Mouse (Mus musculus) left cerebral cortex, adult 8-10 months (tissue): ENCODE measurements at regions not wholly inside any gene's neighbourhood (a gene's known extent, or its start where the extent isn't known, plus 50 kb on each side); places are given as distances from the start of the nearest gene placed in this dataset.
A peak's percentile ranks its signal among the peaks of the same experiment; 100 is the strongest.
"Not testable (repeated sequence)": the region's sequence is repeated elsewhere in the genome, so short reads cannot be mapped to it uniquely, and the experiment has no call there.

Experiments used
- DNase-seq, 2 experiments: peaks; one replicate each; pipeline ENCODE4 v3.0.0; 2022; ENCODE audit warnings: low spot score in 2 of 2

DNA sequence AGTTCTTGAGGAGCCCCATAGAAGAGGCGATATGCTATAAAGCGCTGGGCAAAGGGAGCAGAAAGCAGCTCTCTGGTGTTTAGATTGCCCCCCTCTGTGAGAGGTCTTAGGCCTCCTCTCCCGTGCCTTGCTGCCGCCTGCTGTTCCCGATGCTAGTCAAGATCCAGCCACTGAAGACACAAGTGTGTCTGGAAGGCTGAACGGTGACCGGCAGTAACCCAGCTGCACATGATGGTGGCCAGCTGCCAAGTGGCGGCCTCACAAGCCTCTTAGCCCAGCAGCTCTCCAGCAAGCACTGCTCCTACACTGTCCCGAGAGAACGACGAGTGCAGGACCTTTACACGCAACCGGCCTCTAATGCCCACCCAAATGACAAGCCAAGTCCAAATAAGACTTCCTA lies 104.1 kb upstream of the Abca1 start:
- peak; percentile 42 to 79 for DNase-seq

DNA sequence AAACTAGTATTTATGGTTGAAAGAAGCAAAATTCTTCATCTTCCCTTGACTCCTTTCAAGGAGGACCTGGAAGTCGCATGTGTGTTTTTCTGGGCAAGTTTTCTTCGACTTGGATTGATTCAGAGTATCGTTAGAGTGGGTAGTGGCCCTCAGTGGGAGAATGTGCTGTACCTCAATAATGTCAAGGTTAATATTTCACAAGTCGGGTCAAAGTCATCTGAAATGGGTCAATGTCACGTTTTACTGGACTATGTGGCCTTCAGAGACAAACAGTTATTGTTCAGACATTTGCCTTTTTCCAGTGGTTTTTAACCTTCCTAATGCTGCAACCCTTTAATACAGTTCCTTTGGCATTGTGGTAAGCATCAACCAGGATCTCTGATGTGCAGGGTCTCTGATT lies 102.8 kb upstream of the Abca1 start:
- DNase-seq = no peak

DNA sequence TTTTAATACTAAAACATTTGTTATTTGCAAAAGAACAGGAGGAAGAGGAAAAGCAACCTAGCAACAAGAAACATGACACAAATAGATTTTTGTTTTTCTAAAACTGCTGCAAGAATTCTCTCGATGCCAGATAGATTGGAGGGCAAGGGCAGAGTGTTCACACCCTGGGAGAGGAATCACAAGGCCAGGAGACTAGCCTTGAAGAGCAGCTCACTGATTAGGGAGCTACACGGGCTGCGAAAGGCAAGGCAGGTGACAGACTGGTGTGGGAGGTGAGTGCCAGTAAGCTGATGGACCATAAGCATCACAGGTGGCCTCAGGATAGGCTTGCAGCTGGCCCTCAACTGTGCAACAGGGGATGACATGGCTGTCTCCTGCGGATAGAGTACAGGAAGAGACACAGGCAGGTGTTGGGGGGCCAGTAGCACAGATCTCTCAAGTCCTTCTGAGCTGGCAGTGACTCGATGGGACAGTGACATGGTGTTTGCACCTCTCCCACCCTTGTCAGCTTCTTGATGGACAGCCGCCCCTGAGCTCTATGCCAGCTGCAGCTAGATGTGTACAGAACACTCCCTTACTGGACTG lies 102.0 kb upstream of the Abca1 start:
- DNase-seq = no peak

DNA sequence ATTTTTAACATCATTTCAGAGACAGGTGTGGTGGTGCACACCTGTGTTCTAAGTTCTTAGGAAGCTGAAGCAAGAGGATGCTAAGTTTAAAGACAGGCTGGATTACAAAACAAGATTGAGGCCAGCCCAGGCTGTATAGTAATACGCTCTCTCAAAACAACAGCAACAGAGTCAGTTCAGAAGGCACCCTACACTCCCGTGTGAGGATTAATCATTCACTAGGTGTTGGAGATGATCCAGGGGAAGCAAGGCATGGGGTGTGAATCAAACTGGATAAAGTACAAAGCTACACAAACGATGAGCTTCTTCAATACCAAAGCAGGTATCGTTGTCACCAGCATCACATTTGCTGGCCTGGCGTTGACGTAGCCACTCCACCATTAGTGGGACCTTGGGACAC lies 99.3 kb upstream of the Abca1 start:
- DNase-seq = no peak

DNA sequence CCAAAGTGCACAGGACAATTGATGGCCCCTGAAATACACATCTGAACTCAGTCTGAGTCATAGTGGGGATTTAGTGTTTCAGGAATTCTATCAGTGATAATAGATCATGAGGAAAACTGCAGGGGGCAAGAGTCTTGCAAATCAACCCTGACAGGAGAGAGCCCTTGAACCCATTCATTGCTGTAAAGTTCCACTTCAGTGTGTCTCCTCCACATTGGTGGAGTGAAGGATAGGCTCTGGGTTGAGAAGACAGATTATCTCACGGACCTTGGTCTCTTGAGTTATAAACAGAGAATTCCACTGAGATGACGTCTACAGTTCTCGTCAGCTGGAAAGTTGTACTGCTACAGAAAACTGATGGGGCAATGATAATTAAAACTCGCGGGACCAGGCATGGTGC lies 97.3 kb upstream of the Abca1 start:
- no peak for DNase-seq

DNA sequence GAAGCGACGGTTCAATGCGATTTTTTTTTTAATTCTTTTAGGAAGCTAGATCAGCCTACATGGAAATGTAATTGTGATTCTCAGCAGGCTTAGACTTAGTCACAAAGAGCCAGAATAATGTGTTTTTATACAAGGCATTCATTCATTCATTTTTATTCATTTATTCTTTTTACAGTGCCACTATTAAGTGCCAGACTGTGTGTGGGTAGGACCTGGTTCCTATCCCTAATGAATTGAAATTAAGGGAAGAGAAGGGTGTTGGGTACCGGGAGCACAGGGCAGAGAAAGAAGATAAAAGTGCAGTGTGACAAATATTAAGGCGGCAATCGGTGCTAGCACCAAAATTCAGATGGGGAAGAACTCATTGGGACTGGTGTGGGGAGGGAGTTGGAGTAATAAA lies 94.8 kb upstream of the Abca1 start:
- no peak for DNase-seq

DNA sequence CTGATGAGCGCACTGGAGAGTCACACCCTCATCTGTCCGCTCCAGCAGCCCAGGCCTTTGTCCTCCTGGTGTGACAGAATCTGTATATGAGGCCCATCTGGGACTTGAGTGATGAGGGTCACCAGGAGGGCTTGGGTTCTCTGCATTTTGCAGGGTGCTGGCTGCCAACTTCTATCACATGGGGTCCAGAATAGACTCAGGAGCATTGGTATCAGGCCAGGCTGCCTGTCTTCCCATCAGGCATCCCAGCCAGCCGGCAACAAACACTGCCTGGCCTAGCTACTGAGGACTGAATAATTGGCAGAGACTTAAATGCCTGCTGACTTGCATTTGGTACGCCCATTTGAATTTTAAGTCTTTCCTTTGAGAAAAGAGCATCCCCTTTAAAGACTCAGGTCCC lies 94.0 kb upstream of the Abca1 start:
- peak in 1 of 2 experiments; percentile 49 for DNase-seq

DNA sequence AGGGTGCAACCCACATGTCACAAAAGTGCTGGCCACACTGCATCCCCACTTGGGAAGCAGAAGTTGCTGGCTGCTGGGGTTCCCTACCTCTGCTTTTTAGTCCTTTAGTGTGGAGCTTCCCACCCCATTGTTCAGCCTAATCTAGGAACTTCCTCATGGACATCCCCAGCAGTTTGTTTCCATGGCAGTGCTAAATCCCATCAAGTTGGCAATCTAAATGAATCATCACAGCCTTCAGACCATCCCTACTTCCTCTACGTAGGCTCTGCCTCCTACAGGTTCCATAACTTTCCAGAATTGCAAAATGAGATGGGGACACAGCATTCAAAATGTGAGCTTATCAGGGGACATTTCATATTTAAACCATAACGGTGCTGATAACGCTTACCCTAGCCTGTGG lies 90.6 kb upstream of the Abca1 start:
- no peak for DNase-seq

DNA sequence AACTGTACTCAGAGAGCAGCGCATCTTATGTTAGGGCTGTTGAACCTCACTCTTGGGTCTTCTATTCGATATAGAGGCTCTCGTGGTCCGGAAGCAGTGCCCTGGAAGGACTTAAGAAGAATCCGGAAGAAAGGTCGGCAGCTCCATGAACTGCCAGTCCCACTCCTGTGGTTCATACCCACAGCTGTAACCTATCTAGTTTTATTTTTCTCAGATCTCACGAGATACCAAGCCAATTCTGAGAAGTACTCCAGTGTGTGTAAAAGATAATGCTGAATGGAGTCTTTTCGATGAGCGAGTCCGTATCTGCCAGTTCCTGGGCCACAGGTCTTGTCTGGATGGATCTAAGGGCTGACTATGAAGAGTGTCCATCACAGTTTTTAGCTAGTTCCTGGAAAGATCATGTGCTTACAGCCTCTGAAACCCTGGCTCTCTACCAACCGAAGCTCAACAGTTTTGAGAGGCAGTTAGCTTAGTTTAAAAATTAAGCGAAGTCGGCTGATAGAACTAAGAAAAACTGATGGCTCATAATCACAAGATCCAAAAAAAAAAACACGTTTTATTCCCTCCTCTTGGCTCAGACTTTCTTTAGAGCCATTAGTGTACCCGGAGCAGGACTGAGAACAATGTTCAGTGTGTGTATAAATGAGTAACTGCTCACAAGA lies 86.5 kb upstream of the Abca1 start:
- no peak for DNase-seq

DNA sequence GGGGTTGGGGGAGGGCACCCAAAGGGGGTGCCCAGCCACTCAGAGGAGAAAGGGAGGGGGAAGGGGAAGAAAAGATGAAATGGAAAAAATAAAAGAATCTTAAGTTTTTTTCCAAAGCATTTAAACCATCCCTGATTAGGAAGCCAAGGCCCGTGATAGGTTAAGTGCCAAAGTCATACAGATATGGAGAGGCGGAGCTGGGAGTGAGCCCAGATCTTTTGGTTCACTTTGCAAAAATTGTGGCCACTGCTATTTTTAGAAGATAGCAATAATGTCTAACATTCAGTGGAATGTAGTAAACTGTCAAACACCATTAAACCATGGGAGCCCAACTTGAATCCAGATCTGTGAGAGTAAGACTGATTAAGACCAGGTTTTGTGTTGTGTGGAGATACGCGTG lies 85.9 kb upstream of the Abca1 start:
- DNase-seq = no peak

DNA sequence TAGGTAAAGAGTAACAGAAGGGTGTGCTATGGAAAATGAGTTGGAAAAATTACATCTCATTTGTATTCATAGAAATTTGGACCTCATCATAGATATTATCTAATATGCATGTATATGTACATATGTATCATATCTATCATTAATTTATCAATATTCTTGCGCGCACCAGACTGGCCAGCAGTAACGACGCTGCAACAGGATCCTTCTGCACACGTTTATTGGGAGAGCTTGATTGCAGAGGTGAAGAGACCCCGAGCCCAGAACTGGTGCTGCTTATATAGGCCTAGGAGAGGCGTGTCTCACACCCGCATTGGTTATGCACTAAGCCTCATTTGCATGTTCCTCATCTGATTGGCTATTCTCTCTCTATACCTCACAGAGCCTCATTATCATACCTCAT lies 83.8 kb upstream of the Abca1 start:
- DNase-seq = not testable (repeated sequence)

DNA sequence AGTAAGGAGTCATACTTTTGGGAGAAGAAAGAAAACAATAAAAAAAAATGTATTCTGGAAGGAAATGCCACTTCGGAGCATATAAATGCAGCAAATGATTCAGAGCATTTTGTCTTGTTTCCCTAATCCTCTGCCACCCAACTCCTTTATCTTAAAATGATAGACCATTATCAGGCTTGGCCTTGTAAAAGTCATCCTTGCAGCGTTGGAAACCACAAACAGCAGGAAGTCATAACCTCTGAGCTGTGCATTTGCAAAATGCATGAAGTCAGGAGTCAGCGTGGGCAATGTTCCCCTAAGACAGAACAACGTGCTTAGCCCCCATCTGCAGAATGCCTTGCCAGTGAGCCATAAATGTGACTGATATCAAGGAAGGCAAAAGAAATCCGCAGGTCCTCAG lies 80.2 kb upstream of the Abca1 start:
- DNase-seq = no peak

DNA sequence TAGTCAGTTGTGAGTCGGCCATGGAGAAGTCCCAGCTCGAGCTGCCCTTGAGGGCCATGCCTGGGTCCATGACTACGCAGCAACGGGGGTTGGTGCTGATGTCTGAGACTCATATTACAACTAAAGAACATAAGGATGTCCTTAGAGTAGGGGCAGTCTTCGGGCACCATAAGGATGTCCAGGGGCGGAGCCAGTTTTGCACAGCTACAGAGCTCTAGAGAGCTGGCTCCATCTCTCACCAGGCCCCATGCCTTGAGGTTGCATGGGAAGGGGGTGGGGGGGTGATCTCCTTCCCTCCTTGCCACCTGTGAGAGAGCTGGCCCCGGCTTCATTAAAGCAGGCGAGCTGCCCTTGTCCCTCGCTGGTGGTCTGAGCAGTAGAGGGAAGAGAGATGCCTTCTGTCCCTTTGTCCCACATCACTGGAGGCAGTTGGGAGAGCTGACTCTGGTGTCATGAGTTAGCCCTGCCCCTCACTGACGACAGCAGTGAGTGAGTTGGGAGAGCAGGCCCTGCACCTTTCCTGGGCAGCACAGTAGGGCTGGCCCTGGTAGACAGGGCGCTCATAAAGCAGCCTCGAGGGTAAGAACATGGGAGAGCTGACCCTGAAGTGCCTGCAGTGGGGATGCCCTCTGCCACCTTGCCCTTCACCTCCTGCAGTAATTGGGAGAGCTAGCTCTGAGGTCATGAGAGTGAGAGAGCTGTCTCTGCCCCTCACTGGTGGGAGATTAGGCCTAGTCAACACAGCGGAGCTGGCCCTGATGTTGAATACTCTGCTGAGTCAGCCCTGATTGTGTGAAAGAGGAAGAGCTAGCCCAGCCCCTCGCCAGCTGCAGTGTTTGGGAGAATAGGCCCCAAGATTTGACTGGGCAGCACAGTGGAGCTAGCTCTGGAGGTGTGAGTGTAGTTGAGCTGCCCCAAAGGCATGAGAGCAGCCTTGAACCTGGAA lies 78.9 kb upstream of the Abca1 start:
- DNase-seq = no peak

DNA sequence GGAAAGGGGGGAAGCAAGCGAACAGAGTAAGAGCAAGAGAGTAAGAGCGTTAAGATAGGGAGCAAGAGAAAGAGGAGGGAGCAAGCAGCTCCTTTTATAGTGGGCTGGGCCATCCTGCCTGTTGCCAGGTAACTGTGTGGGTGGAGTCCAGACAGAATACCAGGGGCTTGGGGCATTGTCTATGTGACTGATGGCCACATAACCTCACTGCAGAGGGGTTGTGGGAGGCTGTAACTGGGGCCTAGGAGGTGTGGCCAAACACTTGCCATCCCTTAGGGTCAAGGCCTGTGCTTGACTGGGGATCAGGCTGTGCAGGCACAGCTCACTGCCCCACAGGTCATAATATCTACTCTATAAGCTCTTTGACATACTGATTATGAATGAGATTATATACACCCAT lies 76.2 kb upstream of the Abca1 start:
- DNase-seq = no peak

DNA sequence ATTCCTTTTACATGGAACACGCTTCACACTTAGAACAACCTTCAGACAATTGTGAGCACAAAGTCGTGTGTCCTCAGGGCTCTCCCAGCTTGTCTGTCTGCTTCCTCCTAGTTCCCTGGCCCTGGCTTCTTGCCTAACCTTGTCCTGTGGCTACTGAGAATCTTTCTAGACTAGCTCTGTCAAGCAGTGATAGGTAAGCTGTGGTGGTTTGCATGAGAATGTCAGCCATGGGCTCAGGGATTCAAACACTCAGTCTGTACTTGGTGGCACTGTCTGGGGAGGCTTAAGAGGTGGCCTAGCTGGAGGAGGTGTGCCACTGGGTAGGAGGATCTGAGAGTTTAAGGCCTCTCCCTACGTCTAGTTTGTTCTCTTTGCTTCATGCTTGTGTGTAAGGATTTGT lies 72.7 kb upstream of the Abca1 start:
- DNase-seq = no peak

DNA sequence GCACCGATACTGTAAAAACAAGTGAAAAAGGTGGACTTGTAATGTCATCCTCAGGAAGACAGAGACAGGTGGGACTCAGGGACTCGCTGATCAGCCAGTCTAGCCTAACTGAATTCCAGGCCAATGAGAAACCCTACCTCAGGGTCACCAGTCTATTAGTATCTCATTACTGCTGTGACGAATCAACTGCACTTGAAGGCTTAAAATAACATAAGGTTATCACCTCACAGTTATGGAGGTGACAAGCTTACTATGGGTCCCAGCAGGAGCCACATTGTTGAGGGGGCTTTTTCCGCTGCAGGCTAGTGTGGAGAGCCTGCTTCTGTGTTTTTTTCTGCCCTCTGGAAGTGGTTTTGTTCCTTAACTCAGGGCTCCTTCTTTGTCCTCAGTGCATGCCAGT lies 72.2 kb upstream of the Abca1 start:
- DNase-seq = no peak

DNA sequence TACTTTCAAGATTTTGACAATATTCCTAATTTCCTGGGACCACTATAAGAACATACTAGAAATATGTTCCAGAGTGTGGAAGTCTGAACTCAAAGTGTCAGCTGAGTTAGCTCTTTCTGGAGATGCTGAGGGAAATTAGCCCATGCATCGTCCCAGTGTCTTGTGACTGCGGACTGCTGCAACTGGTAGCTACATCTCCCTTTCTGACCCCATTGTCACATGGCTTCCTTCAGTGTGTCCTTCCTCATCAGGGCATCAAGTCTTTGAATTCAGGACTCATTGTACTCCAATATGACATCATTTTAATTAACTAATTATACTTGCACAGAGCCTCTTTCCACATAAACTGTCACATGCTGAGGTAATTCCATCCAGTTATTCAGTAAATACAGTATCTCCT lies 71.4 kb upstream of the Abca1 start:
- no peak for DNase-seq

DNA sequence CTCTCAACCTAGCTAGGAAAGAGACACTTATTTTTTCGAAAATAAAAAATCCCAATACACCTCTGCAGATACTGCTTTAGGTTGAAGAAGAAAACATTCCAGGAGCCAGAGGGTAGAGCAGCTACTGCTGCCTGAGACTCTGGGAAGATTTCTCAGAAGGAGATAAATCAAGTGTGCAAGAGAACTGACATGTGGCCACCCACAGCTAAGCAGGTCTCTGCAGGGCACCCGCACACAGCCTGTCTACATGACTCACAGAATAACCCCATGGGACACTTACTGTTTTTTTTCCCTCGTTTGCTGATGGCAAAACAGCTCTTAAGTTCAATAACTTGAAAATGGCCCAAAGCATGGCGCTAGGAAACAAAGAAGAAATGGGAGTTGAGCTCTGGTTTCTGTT lies 68.7 kb upstream of the Abca1 start:
- DNase-seq = no peak

DNA sequence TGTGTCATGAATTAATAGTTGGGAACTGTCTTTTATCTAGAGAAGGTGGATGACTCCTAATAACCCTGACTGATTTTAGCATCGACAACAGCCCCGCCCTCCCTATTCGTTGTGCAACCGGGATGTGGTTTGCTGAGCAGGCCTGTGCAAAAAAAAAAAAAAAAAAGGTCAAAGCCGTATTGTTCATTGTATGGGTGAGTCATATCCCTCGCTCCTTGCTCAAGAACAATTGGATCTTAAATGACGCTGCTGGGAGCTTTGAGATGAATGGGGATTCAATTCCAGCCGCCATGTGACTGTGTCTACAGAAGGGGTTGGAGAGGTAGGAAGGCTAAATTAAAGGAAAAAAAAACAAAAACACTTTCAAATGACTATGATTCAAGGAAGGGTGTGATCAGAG lies 68.1 kb upstream of the Abca1 start:
- no peak for DNase-seq

DNA sequence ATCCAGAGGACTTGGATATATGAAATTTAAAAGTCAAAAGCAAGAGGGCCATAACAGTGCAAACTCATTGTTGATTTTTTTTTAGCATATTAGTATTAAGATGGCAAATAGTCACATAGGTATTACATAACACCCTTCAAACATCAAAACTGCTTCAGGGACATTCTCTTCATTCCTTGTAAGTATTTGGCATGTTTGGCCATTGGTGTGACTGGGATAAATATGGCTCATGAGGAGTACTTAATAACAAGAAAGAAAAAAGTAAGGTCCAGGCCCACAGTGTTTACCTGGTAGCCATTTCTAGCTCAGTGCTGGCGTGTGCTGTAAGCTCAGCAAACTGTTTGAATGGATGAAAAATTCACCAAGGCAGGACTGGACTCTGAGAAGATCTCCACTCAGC lies 67.4 kb upstream of the Abca1 start:
- no peak for DNase-seq

DNA sequence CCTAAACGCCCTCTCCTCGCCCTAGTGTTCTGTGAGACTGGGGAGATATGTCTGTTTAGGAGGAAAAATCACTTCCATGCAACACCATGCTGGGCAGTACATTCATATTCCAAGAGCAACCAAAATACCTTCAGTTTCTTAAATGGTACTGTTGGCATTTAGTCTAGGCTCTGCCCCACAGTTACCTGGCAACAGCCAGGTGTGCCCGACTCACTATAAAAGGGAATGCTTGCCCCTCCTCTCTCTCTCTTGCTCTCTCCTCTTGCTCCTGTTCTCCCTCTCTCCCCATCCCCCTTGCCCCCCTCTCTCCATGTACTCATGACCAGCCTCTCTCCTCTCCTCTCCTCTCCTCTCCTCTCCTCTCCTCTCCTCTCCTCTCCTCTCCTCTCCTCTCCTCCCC lies 66.7 kb upstream of the Abca1 start:
- DNase-seq = no peak

DNA sequence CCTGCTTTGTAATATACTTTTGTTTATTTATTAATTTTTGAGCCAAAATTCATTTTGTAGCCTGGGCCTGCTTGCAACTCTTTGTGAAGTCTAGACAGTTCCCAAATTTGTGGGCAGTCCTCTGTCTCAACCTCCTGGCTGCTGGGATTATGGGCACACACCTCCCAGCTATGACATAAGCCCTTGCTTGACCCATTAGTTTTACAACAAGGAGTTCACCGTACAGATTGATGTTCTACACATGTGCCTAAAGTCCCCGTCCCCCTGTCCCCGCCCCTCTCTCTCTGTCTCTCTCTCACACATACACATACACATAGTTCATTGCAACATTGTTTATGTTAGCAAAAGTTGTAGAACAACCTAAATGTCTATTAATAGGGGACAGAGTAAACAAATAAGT lies 63.7 kb upstream of the Abca1 start:
- DNase-seq = no peak

DNA sequence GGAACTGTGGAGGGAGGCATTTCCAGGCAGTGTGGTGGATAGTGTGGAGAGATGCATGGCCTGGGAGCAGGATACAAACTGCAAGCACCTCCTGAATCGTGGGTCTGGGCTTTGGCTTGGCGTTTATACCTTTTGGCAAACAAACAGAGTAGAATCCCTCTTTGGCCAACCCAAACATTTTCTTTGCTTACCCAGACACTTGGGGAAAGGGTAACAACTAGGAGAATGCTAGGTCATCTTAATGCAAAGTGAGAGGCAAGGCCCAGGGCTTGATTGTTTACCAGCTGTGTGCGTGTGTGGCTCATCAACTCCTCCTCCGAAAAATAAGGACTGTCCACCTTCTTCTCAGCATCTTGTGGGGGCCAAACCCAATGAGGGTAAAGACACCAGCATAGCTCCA lies 61.1 kb upstream of the Abca1 start:
- no peak for DNase-seq
